Mouse (Mus musculus) hindbrain, embryonic 11.5 days (tissue): ENCODE data around the gene Mettl1. TPM values are rescaled to one million over a fixed set of nuclear protein-coding genes. Genes with fewer than 3 reads are reported as not detected.
"Not testable (repeated sequence)": the region's sequence is repeated elsewhere in the genome, so short reads cannot be mapped to it uniquely, and the experiment has no call there.

Source experiments
- ATAC-seq: fragments of 200-750 bp; cut with Nextera tagmentation; 2 replicates; pipeline ENCODE4 v1.8.0; 2017; ENCODE audit warnings: mild to moderate bottlenecking, moderate TSS enrichment, moderate library complexity; ENCODE audit not compliant: low FRiP score
- DNase-seq: peaks from one replicate; pipeline ENCODE4 v3.0.0-alpha.2; 2015; ENCODE audit warnings: low spot score
- H3K27ac ChIP-seq: fragments of 300-500 bp; sonication (generic); 2 replicates; pipeline ENCODE4 v1.5.1; 2014; ENCODE audit warnings: mild to moderate bottlenecking, low read depth, low read length
- H3K27me3 ChIP-seq: fragments of 300-500 bp; sonication (generic); 2 replicates; pipeline ENCODE4 v1.6.1; 2014; ENCODE audit warnings: mild to moderate bottlenecking, low read length, moderate library complexity, mixed read lengths; ENCODE audit not compliant: control insufficient read depth, insufficient read depth
- H3K36me3 ChIP-seq: fragments of 300-500 bp; sonication (generic); 2 replicates; pipeline ENCODE4 v1.6.1; 2014; ENCODE audit warnings: mild to moderate bottlenecking, low read length, moderate library complexity, mixed read lengths; ENCODE audit not compliant: control insufficient read depth, insufficient read depth
- H3K4me1 ChIP-seq: fragments of 300-500 bp; sonication (generic); replicated peaks from 2 replicates; pipeline ENCODE4 v1.6.1; 2014; ENCODE audit warnings: low read length, mixed read lengths; ENCODE audit not compliant: control insufficient read depth, insufficient read depth
- H3K4me2 ChIP-seq: fragments of 300-500 bp; sonication (generic); replicated peaks from 2 replicates; pipeline ENCODE4 v1.6.1; 2014; ENCODE audit warnings: mild to moderate bottlenecking, low read depth, low read length
- H3K4me3 ChIP-seq: fragments of 300-500 bp; sonication (generic); 2 replicates; pipeline ENCODE4 v1.5.1; 2014; ENCODE audit warnings: low read depth, low read length
- H3K9ac ChIP-seq: fragments of 300-500 bp; sonication (generic); 2 replicates; pipeline ENCODE4 v1.6.1; 2014; ENCODE audit warnings: low read depth, low read length
- H3K9me3 ChIP-seq: fragments of 300-500 bp; sonication (generic); 2 replicates; pipeline ENCODE4 v1.6.1; 2016; ENCODE audit warnings: low read length; ENCODE audit not compliant: control insufficient read depth
- WGBS: fragments of 180-500 bp; shearing (Covaris S2); extraction: QIAGEN DNeasy Blood & Tissue Kit; methylation state at CpG from one replicate; pipeline ENCODE4 v1.1.7; 2014; 5-methylcytosine and 5-hydroxymethylcytosine counted together
- polyA plus RNA-seq: library from polyadenylated mRNA; unstranded; fragments of >200 nt; fragmentation: Nextera tagmentation; extraction: Ambion mirVana; gene quantifications from 2 replicates; pipeline ENCODE4 v1.2.1, GENCODE M21; 2014

Mettl1 gene
- polyA plus RNA-seq, 1 experiment from 2014 or later = 36.7 TPM

- peak overlapping the region; percentile 53 for H3K4me3 ChIP-seq
- ATAC-seq = peak; percentile 82
- H3K9ac ChIP-seq = peak overlapping the region; percentile 52
- peak overlapping the region; percentile 79 for H3K27ac ChIP-seq
- peaks cover 4% of the 10 kb centered on the region; the same call in 1 of the 2 replicates for H3K4me1 ChIP-seq
- peaks cover 22% of the 10 kb centered on the region for H3K36me3 ChIP-seq
- DNase-seq = no peak
- WGBS = 6% methylated on average over 30 of the region's 30 CpGs
- H3K27me3 ChIP-seq = no peaks in the 10 kb centered on the region
- peak overlapping the region; percentile 91 for H3K4me2 ChIP-seq
- no peaks in the 10 kb centered on the region for H3K9me3 ChIP-seq
These were observed 28.3 kb downstream of the Mettl1 start for GRCm38 (mm10) chr10:127069281-127070189.

GRCm38 (mm10) chr10:127070190-127071121 is 29.2 kb downstream of the Mettl1 start, which contains the start of gene Tspan31:
Gene Tspan31 (minus strand): TSS chr10:127070264.
- peak within 1 kb of the TSS; percentile 91 for H3K4me2 ChIP-seq
- peak within 1 kb of the TSS; percentile 79 for H3K27ac ChIP-seq
- peaks cover 15% of the 10 kb centered on the region for H3K36me3 ChIP-seq
- H3K27me3 ChIP-seq = no peaks in the 10 kb centered on the region
- WGBS = 3% methylated on average over 36 of the region's 36 CpGs
- H3K9me3 ChIP-seq = no peaks in the 10 kb centered on the region
- no peaks in the 10 kb centered on the region; the same call in 1 of the 2 replicates for H3K4me1 ChIP-seq
- ATAC-seq = peak; percentile 91
- H3K9ac ChIP-seq = peak within 1 kb of the TSS; percentile 74
- peak within 1 kb of the TSS; percentile 53 for H3K4me3 ChIP-seq
- peak; percentile 90 for DNase-seq

- no peak for DNase-seq
- no peak for ATAC-seq
- H3K9me3 ChIP-seq = no peaks in the 10 kb centered on the region
- no peaks in the 10 kb centered on the region; the same call in 1 of the 2 replicates for H3K4me1 ChIP-seq
- peak overlapping the region; percentile 86 for H3K4me2 ChIP-seq
- no peak overlapping the region for H3K27ac ChIP-seq
- H3K27me3 ChIP-seq = no peaks in the 10 kb centered on the region
- H3K36me3 ChIP-seq = peaks cover 10% of the 10 kb centered on the region
- WGBS = 82% methylated on average over 9 of the region's 9 CpGs
- H3K4me3 ChIP-seq = peak overlapping the region; percentile 53
- peak overlapping the region; percentile 74; the same call in 1 of the 2 replicates for H3K9ac ChIP-seq
These were observed 30.0 kb downstream of the Mettl1 start for GRCm38 (mm10) chr10:127071203-127071602.

- not testable (repeated sequence) for H3K4me2 ChIP-seq, ATAC-seq, H3K27ac ChIP-seq, H3K9me3 ChIP-seq, DNase-seq, H3K9ac ChIP-seq, H3K36me3 ChIP-seq, H3K4me1 ChIP-seq, H3K27me3 ChIP-seq, H3K4me3 ChIP-seq
- WGBS = 83% methylated on average over 4 of the region's 4 CpGs
These were observed 31.1 kb downstream of the Mettl1 start for GRCm38 (mm10) chr10:127072270-127072669.

- not testable (repeated sequence) for H3K4me3 ChIP-seq, H3K4me1 ChIP-seq, H3K9ac ChIP-seq, H3K4me2 ChIP-seq, H3K36me3 ChIP-seq, H3K27me3 ChIP-seq, ATAC-seq, DNase-seq, H3K27ac ChIP-seq, H3K9me3 ChIP-seq
- WGBS = 75% methylated on average over 2 of the region's 2 CpGs
These were observed 31.8 kb downstream of the Mettl1 start for GRCm38 (mm10) chr10:127072969-127073368.

- H3K4me3 ChIP-seq = no peak overlapping the region
- peaks cover 9% of the 10 kb centered on the region for H3K27me3 ChIP-seq
- H3K4me2 ChIP-seq = no peak overlapping the region
- no peak overlapping the region for H3K27ac ChIP-seq
- DNase-seq = no peak
- H3K36me3 ChIP-seq = no peaks in the 10 kb centered on the region
- no peak for ATAC-seq
- H3K9ac ChIP-seq = no peak overlapping the region
- H3K4me1 ChIP-seq = peaks cover 3% of the 10 kb centered on the region; the same call in 1 of the 2 replicates
- H3K9me3 ChIP-seq = no peaks in the 10 kb centered on the region
- WGBS = 95% methylated on average over 1 of the region's 1 CpGs
These were observed 32.8 kb downstream of the Mettl1 start for GRCm38 (mm10) chr10:127073981-127074380.

GRCm38 (mm10) chr10:127075080-127075479 is 33.9 kb downstream of the Mettl1 start, which contains the start of gene Agap2:
Gene Agap2 (plus strand): TSS chr10:127075284.
- no peak within 1 kb of the TSS for H3K4me3 ChIP-seq

GRCm38 (mm10) chr10:127075651-127076050 is 34.4 kb downstream of the Mettl1 start:
- peaks cover 15% of the 10 kb centered on the region for H3K4me1 ChIP-seq
- H3K27me3 ChIP-seq = peaks cover 26% of the 10 kb centered on the region
- ATAC-seq (no peak), DNase-seq (no peak)
- no peaks in the 10 kb centered on the region for H3K9me3 ChIP-seq
- no peak overlapping the region for H3K9ac ChIP-seq
- 80% methylated on average over 8 of the region's 8 CpGs for WGBS
- H3K4me2 ChIP-seq = no peak overlapping the region
- H3K36me3 ChIP-seq = no peaks in the 10 kb centered on the region
- H3K4me3 ChIP-seq = no peak overlapping the region
- H3K27ac ChIP-seq = no peak overlapping the region

More at GRCm38 (mm10) chr10:127075080-127075479, 33.9 kb downstream of the Mettl1 start, which contains the start of gene Agap2:
- Histone ChIP-seq H3K27me3 (peaks cover 20% of the 10 kb centered on the region), H3K9ac (no peak within 1 kb of the TSS), H3K9me3 (no peaks in the 10 kb centered on the region), H3K4me2 (no peak within 1 kb of the TSS), H3K4me1 (peaks cover 10% of the 10 kb centered on the region; the same call in 1 of the 2 replicates), H3K36me3 (no peaks in the 10 kb centered on the region), H3K27ac (no peak within 1 kb of the TSS)
- DNase-seq = no peak
- 69% methylated on average over 9 of the region's 9 CpGs for WGBS
- no peak for ATAC-seq
